Mouse (Mus musculus): ENCODE results near the gene Cdkn2d. TPM values are rescaled to one million over a fixed set of nuclear protein-coding genes. Genes with fewer than 3 reads are reported as not detected.

Gene Cdkn2d
- polyA plus RNA-seq, 1 experiment from 2014 or later: 57.8 TPM

GRCm38 (mm10) chr9:21243826-21244427 is 47.3 kb downstream of the Cdkn2d start:
- H3K27ac ChIP-seq (replicated peaks): no peak overlapping the region
- peaks cover 72% of the 10 kb centered on the region for H3K27me3 ChIP-seq
- H3K9ac ChIP-seq: peak overlapping the region; percentile 18; the same call in 1 of the 2 replicates
- H3K36me3 ChIP-seq: no peaks in the 10 kb centered on the region
- peaks cover 33% of the 10 kb centered on the region for H3K4me1 ChIP-seq
- no peak for ATAC-seq (ENCODE audit: insufficient number of reproducible peaks, low FRiP score, low TSS enrichment, low read depth)
- 6% methylated on average over 42 of the region's 42 CpGs for WGBS
- H3K4me3 ChIP-seq (replicated peaks): peak overlapping the region; percentile 44
- peak overlapping the region; percentile 89 for H3K4me2 ChIP-seq (replicated peaks)
- no peaks in the 10 kb centered on the region for H3K9me3 ChIP-seq (replicated peaks)

DNA sequence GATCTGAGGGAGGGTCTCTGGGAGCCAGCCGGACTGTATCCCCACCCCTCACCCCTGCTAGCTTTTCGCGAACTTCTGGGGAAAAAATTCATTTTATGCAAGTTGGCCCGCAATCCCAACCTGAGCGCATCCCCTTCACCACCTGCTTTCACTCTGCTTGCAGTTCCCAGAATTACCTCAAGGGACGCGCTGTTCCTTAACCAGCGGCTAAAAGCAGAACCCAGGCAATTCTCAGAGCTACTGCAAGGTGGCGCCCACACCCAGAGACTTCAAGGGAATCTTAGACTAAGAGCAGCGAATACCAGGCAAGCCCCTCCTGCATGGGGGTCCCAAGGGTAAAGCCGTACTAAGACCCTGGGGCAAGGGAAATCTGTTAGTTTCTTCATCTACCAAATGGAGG is 49.9 kb downstream of the Cdkn2d start:
- Histone ChIP-seq H3K9me3 (replicated peaks) (no peaks in the 10 kb centered on the region), H3K4me2 (replicated peaks) (no peak overlapping the region), H3K27ac (replicated peaks) (no peak overlapping the region), H3K36me3 (peaks cover 6% of the 10 kb centered on the region; the same call in 1 of the 2 replicates), H3K9ac (no peak overlapping the region), H3K4me1 (peaks cover 39% of the 10 kb centered on the region), H3K27me3 (peaks cover 50% of the 10 kb centered on the region), H3K4me3 (replicated peaks) (no peak overlapping the region)
- no peak for ATAC-seq (ENCODE audit: insufficient number of reproducible peaks, low FRiP score, low TSS enrichment, low read depth)
- 4% methylated on average over 11 of the region's 11 CpGs for WGBS

GRCm38 (mm10) chr9:21239465-21239848 is 51.8 kb downstream of the Cdkn2d start:
- H3K36me3 ChIP-seq: peaks cover 19% of the 10 kb centered on the region
- H3K4me3 ChIP-seq (replicated peaks): peak overlapping the region; percentile 84
- ATAC-seq (ENCODE audit: insufficient number of reproducible peaks, low FRiP score, low TSS enrichment, low read depth): no peak
- WGBS: 28% methylated on average over 4 of the region's 4 CpGs
- peaks cover 31% of the 10 kb centered on the region for H3K27me3 ChIP-seq
- H3K4me2 ChIP-seq (replicated peaks): peak overlapping the region; percentile 77
- H3K9me3 ChIP-seq (replicated peaks): no peaks in the 10 kb centered on the region
- H3K9ac ChIP-seq: peak overlapping the region; percentile 88; the same call in 1 of the 2 replicates
- peaks cover 32% of the 10 kb centered on the region for H3K4me1 ChIP-seq
- H3K27ac ChIP-seq (replicated peaks): peak overlapping the region; percentile 93

DNA sequence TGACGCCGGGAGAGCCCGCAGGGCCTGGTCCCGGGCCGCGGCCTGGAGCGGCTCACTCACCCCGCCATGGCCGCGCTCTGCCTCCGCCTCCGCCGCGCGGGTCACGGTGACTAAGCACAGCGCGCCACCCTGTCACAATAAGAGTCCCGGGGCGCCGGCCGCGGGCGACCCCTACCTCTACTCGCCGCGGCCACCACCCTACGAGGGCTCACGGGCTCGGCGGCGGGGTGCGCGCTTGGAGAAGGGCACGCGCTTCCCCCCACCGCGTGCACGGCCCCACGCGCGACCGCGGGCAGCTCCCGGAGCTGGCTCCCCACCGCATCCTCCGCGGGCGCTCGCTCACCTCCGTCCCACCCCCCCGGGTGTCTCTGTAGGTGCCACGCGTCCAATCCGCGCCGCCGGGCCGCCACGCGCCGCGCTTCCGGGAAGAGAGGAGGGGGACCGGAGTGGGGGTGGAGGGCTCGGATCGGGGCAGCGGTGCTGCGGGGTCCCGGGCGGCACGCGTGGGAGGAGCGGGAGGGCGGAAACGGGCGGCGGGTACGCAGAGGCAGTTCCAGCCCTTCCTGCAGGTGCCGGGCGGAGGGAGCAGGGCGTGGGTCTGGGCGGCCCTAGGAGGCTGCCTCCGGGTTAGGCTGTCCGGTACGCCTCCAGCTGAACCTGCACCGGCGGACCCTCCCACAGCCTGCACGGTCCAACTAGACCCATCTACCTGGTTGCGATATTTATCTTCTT is 52.3 kb downstream of the Cdkn2d start, which contains the start of gene Keap1:
TSS of gene Keap1 (minus strand) at position 629 of the 732 bp plus-strand sequence.
- Histone ChIP-seq H3K4me3 (replicated peaks) (peak within 1 kb of the TSS; percentile 84), H3K36me3 (peaks cover 25% of the 10 kb centered on the region), H3K4me1 (peaks cover 26% of the 10 kb centered on the region), H3K9me3 (replicated peaks) (no peaks in the 10 kb centered on the region), H3K4me2 (replicated peaks) (peak within 1 kb of the TSS; percentile 77), H3K9ac (peak within 1 kb of the TSS; percentile 88), H3K27ac (replicated peaks) (peak within 1 kb of the TSS; percentile 93), H3K27me3 (peaks cover 25% of the 10 kb centered on the region)
- under 1% methylated on average over 78 of the region's 90 CpGs for WGBS
- ATAC-seq (ENCODE audit: insufficient number of reproducible peaks, low FRiP score, low TSS enrichment, low read depth): peak; percentile 88

Other genes with a start within 250 kb of the Cdkn2d start
- gene Zglp1, start 224.3 kb downstream of the Cdkn2d start, polyA plus RNA-seq (2015; fragmentation: Nextera tagmentation; extraction: Ambion mirVana): 0.39 and 1.5 TPM in 2 replicates
- 0.72 and 1.0 TPM in 2 replicates for gene Gm49373, start 218.3 kb downstream of the Cdkn2d start, polyA plus RNA-seq (2015; fragmentation: Nextera tagmentation; extraction: Ambion mirVana)
- 61.0 and 65.4 TPM in 2 replicates for gene Fdx1l, start 217.8 kb downstream of the Cdkn2d start, polyA plus RNA-seq (2015; fragmentation: Nextera tagmentation; extraction: Ambion mirVana)
- gene Gm38431, start 199.4 kb downstream of the Cdkn2d start, polyA plus RNA-seq (2015; fragmentation: Nextera tagmentation; extraction: Ambion mirVana): 1.6 and 2.9 TPM in 2 replicates
- gene Raver1, start 199.4 kb downstream of the Cdkn2d start, polyA plus RNA-seq (2015; fragmentation: Nextera tagmentation; extraction: Ambion mirVana): 55.4 and 65.8 TPM in 2 replicates
- gene Tyk2, start 160.2 kb downstream of the Cdkn2d start, polyA plus RNA-seq (2015; fragmentation: Nextera tagmentation; extraction: Ambion mirVana): 13.9 and 16.0 TPM in 2 replicates
- gene Cdc37, start 141.4 kb downstream of the Cdkn2d start, polyA plus RNA-seq (2015; fragmentation: Nextera tagmentation; extraction: Ambion mirVana): 296 and 300 TPM in 2 replicates
- 7.5 and 9.4 TPM in 2 replicates for gene Pde4a, start 125.7 kb downstream of the Cdkn2d start, polyA plus RNA-seq (2015; fragmentation: Nextera tagmentation; extraction: Ambion mirVana)
- 73.2 and 76.4 TPM in 2 replicates for gene Keap1, start 52.0 kb downstream of the Cdkn2d start, polyA plus RNA-seq (2015; fragmentation: Nextera tagmentation; extraction: Ambion mirVana)
- gene S1pr5, start 43.0 kb downstream of the Cdkn2d start, polyA plus RNA-seq (2015; fragmentation: Nextera tagmentation; extraction: Ambion mirVana): 4.5 and 5.0 TPM in 2 replicates
- gene Atg4d, start 26.1 kb downstream of the Cdkn2d start, polyA plus RNA-seq (2015; fragmentation: Nextera tagmentation; extraction: Ambion mirVana): 40.5 and 44.8 TPM in 2 replicates
- 18.2 and 19.0 TPM in 2 replicates for gene Kri1, start 3.4 kb downstream of the Cdkn2d start, polyA plus RNA-seq (2015; fragmentation: Nextera tagmentation; extraction: Ambion mirVana)
- gene Ap1m2, start 20.9 kb upstream of the Cdkn2d start, polyA plus RNA-seq (2015; fragmentation: Nextera tagmentation; extraction: Ambion mirVana): 38.1 and 46.9 TPM in 2 replicates
- 133 and 143 TPM in 2 replicates for gene Slc44a2, start 29.3 kb upstream of the Cdkn2d start, polyA plus RNA-seq (2015; fragmentation: Nextera tagmentation; extraction: Ambion mirVana)
- gene Ilf3, start 76.5 kb upstream of the Cdkn2d start, polyA plus RNA-seq (2015; fragmentation: Nextera tagmentation; extraction: Ambion mirVana): 179 and 180 TPM in 2 replicates
- gene Qtrt1, start 120.4 kb upstream of the Cdkn2d start, polyA plus RNA-seq (2015; fragmentation: Nextera tagmentation; extraction: Ambion mirVana): 47.5 and 48.6 TPM in 2 replicates
- gene Dnm2, start 133.5 kb upstream of the Cdkn2d start, polyA plus RNA-seq (2015; fragmentation: Nextera tagmentation; extraction: Ambion mirVana): 79.7 and 85.9 TPM in 2 replicates
- 113 and 123 TPM in 2 replicates for gene Tmed1, start 218.8 kb upstream of the Cdkn2d start, polyA plus RNA-seq (2015; fragmentation: Nextera tagmentation; extraction: Ambion mirVana)
- 5.1 and 6.9 TPM in 2 replicates for gene AB124611, start 234.8 kb upstream of the Cdkn2d start, polyA plus RNA-seq (2015; fragmentation: Nextera tagmentation; extraction: Ambion mirVana)